Mouse (Mus musculus): Measurements from ENCODE around the gene Pcgf5. TPM values are rescaled to one million over a fixed set of nuclear protein-coding genes. Genes with fewer than 3 reads are reported as not detected.

Gene Pcgf5
- polyA plus RNA-seq (2016; fragmentation: Nextera tagmentation; extraction: Ambion mirVana), result 8.4 and 8.8 TPM in 2 replicates

DNA sequence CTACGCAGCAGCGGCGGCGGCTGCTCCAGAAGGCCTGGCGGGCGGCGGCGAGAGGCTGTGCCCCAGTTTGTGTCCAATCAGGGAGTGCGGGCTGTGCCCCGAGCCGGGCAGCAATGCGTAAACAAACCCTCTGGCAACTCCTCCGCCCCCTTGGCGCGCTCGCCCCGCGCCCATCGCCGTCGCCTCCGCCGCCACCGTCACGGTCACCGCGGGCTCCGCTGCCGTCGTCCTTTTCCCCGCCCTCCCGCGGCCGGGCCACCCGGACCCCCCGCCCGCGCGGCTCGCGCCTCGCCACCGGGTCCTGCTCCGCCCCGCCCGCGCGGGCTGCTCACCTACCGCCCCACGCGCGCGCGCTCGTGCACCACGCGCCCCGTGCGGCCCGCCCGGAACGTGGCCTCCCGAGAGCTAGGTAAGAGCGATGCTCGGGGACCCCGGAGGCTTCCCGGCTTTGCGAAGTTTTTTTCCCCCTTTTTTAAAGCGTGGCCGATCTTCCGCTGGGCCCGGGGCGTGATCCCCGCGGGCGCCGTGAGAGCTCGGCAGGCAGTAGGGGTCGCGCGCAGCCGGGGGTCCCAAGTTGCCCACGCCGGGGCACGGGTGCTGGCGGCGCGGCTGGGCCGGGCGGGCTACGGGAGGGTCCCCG lies at the start of gene Pcgf5:
Gene Pcgf5, plus strand, starts transcription at position 149 of the 640 bp plus-strand sequence.
- Histone ChIP-seq H3K9ac (peak within 1 kb of the TSS; percentile 57), H3K27me3 (replicated peaks) (peaks cover 54% of the 10 kb centered on the region), H3K4me2 (replicated peaks) (peak within 1 kb of the TSS; percentile 100), H3K4me1 (peaks cover 5% of the 10 kb centered on the region; the same call in 1 of the 2 replicates), H3K27ac (no peak within 1 kb of the TSS), H3K36me3 (no peaks in the 10 kb centered on the region), H3K9me3 (no peaks in the 10 kb centered on the region), H3K4me3 (peak within 1 kb of the TSS; percentile 78)
- peak; percentile 78 for ATAC-seq (ENCODE audit: low FRiP score, low read depth)
- WGBS, result 1% methylated on average over 90 of the region's 92 CpGs

GRCm38 (mm10) chr19:36305542-36305941 lies 42.6 kb upstream of the Pcgf5 start:
- H3K27me3 ChIP-seq (replicated peaks), result no peaks in the 10 kb centered on the region
- H3K9ac ChIP-seq, result no peak overlapping the region
- H3K4me1 ChIP-seq, result no peaks in the 10 kb centered on the region
- H3K4me2 ChIP-seq (replicated peaks), result no peak overlapping the region
- ATAC-seq (ENCODE audit: low FRiP score, low read depth), result no peak
- no peak overlapping the region for H3K27ac ChIP-seq
- 73% methylated on average over 5 of the region's 5 CpGs for WGBS
- no peak overlapping the region for H3K4me3 ChIP-seq
- H3K9me3 ChIP-seq, result no peaks in the 10 kb centered on the region
- no peaks in the 10 kb centered on the region for H3K36me3 ChIP-seq

GRCm38 (mm10) chr19:36314010-36314409 lies 34.1 kb upstream of the Pcgf5 start:
- no peak overlapping the region for H3K9ac ChIP-seq
- WGBS, result 88% methylated on average over 5 of the region's 5 CpGs
- no peak overlapping the region for H3K4me2 ChIP-seq (replicated peaks)
- no peaks in the 10 kb centered on the region for H3K4me1 ChIP-seq
- no peaks in the 10 kb centered on the region for H3K36me3 ChIP-seq
- H3K4me3 ChIP-seq, result no peak overlapping the region
- no peaks in the 10 kb centered on the region for H3K9me3 ChIP-seq
- H3K27ac ChIP-seq, result no peak overlapping the region
- ATAC-seq (ENCODE audit: low FRiP score, low read depth), result no peak
- H3K27me3 ChIP-seq (replicated peaks), result no peaks in the 10 kb centered on the region

DNA sequence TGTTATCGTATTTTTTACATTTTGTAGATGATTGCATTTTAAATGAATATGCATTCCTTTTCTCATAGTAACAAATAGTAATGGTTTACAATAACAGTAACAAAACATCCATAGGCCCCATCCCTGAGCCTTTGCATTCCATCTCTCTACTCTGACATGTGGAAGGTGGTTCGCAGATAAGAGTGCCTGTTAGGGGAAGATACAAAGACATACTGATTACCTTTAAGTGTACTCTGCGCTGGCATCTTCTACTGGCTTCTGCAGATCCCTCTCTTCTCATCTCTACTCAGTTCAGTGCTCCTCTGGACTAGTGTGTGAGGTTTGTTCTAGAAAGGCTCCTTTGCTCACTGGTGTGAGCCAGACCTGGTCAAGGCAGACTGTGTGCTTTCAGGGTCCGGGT lies 28.4 kb upstream of the Pcgf5 start:
- ATAC-seq (ENCODE audit: low FRiP score, low read depth), result no peak
- H3K9me3 ChIP-seq, result no peaks in the 10 kb centered on the region
- H3K4me2 ChIP-seq (replicated peaks), result no peak overlapping the region
- no peaks in the 10 kb centered on the region for H3K27me3 ChIP-seq (replicated peaks)
- no peaks in the 10 kb centered on the region for H3K4me1 ChIP-seq
- H3K4me3 ChIP-seq, result no peak overlapping the region
- H3K27ac ChIP-seq, result no peak overlapping the region
- WGBS, result 95% methylated on average over 4 of the region's 4 CpGs
- H3K36me3 ChIP-seq, result no peaks in the 10 kb centered on the region
- no peak overlapping the region for H3K9ac ChIP-seq

GRCm38 (mm10) chr19:36321066-36321465 lies 27.0 kb upstream of the Pcgf5 start:
- Histone ChIP-seq H3K9ac (no peak overlapping the region), H3K4me1 (no peaks in the 10 kb centered on the region), H3K4me3 (no peak overlapping the region), H3K4me2 (replicated peaks) (no peak overlapping the region), H3K36me3 (no peaks in the 10 kb centered on the region), H3K27ac (no peak overlapping the region), H3K27me3 (replicated peaks) (no peaks in the 10 kb centered on the region), H3K9me3 (no peaks in the 10 kb centered on the region)
- WGBS, result 98% methylated on average over 3 of the region's 3 CpGs
- ATAC-seq (ENCODE audit: low FRiP score, low read depth), result no peak

DNA sequence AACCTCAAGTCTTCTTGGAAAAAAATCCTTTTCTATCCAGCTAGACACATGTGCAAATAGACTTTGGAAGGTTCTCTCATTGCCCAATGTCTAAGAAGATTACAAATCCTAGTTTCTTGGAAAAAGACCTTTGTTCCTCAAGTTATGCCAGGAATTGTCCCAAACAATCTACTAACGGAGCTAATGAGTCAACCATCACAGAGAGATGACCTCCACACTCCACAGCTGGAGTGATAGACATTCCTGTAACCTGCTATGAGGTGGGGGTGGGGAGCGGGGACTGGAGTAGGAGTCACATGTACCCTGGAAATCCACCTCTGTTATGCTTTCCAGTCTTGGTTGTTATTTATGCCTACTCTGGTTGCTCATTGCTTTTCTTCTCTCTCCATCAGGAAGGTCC lies 24.8 kb upstream of the Pcgf5 start:
- H3K27me3 ChIP-seq (replicated peaks), result no peaks in the 10 kb centered on the region
- no peak overlapping the region for H3K9ac ChIP-seq
- H3K36me3 ChIP-seq, result no peaks in the 10 kb centered on the region
- no peak for ATAC-seq (ENCODE audit: low FRiP score, low read depth)
- no peaks in the 10 kb centered on the region for H3K9me3 ChIP-seq
- H3K27ac ChIP-seq, result no peak overlapping the region
- 73% methylated on average over 2 of the region's 2 CpGs for WGBS
- no peaks in the 10 kb centered on the region for H3K4me1 ChIP-seq
- H3K4me3 ChIP-seq, result no peak overlapping the region
- H3K4me2 ChIP-seq (replicated peaks), result no peak overlapping the region

DNA sequence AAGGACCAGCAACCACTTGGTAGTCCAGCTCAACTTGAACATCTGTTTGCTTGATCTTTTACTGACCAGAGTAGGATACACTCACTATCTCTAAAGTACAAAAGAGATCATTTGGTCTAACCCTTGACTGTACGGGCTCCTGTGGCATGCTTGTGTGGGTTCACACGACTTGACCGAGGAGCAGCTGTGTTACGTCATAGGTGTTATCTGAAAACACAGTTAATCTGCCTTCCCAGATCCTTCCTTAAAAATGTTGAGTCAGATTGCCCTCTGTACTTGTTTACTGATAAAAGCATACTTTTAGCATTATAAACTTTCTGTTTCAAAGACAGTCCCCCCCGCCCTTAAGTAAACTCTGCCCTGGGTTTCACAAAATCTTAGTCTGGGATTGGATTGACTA lies 19.4 kb upstream of the Pcgf5 start:
- no peak overlapping the region for H3K27ac ChIP-seq
- 94% methylated on average over 5 of the region's 5 CpGs for WGBS
- no peaks in the 10 kb centered on the region for H3K36me3 ChIP-seq
- H3K9ac ChIP-seq, result no peak overlapping the region
- no peak for ATAC-seq (ENCODE audit: low FRiP score, low read depth)
- no peak overlapping the region for H3K4me3 ChIP-seq
- H3K4me2 ChIP-seq (replicated peaks), result no peak overlapping the region
- H3K4me1 ChIP-seq, result no peaks in the 10 kb centered on the region
- H3K27me3 ChIP-seq (replicated peaks), result no peaks in the 10 kb centered on the region
- no peaks in the 10 kb centered on the region for H3K9me3 ChIP-seq

- Histone ChIP-seq H3K4me3 (no peak overlapping the region), H3K9me3 (no peaks in the 10 kb centered on the region), H3K27me3 (replicated peaks) (peaks cover 54% of the 10 kb centered on the region), H3K9ac (no peak overlapping the region), H3K27ac (no peak overlapping the region), H3K4me1 (peaks cover 5% of the 10 kb centered on the region; the same call in 1 of the 2 replicates), H3K36me3 (no peaks in the 10 kb centered on the region), H3K4me2 (replicated peaks) (peak overlapping the region; percentile 100)
- 22% methylated on average over 6 of the region's 6 CpGs for WGBS
- no peak for ATAC-seq (ENCODE audit: low FRiP score, low read depth)
These were observed 733 bp upstream of the Pcgf5 start for GRCm38 (mm10) chr19:36347376-36347775.

DNA sequence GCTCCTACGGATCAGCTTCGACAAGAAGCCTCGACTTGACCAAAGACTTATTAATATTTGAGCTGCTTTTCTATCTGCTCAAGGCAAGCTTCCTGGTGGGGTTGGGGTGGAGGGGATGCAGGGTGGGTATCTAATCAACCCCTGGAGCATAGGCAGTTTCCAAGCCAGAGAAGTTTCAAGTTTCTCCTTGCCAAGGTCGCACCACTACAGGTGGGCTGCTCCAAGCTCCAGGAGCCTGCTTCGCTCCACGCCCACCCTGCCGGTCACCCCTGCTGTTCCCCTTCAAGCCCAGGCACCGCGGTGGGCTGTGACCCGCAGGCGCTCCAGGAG lies 313 bp upstream of the Pcgf5 start:
- WGBS, result under 1% methylated on average over 11 of the region's 11 CpGs
- H3K4me2 ChIP-seq (replicated peaks), result peak overlapping the region; percentile 100
- peaks cover 5% of the 10 kb centered on the region; the same call in 1 of the 2 replicates for H3K4me1 ChIP-seq
- no peak for ATAC-seq (ENCODE audit: low FRiP score, low read depth)
- H3K27ac ChIP-seq, result no peak overlapping the region
- peak overlapping the region; percentile 57; the same call in 1 of the 2 replicates for H3K9ac ChIP-seq
- H3K9me3 ChIP-seq, result no peaks in the 10 kb centered on the region
- peaks cover 54% of the 10 kb centered on the region for H3K27me3 ChIP-seq (replicated peaks)
- no peaks in the 10 kb centered on the region for H3K36me3 ChIP-seq
- H3K4me3 ChIP-seq, result peak overlapping the region; percentile 78

GRCm38 (mm10) chr19:36348801-36349486 lies 835 bp downstream of the Pcgf5 start:
- H3K4me2 ChIP-seq (replicated peaks), result peak overlapping the region; percentile 100
- H3K36me3 ChIP-seq, result no peaks in the 10 kb centered on the region
- H3K27ac ChIP-seq, result no peak overlapping the region
- peaks cover 54% of the 10 kb centered on the region for H3K27me3 ChIP-seq (replicated peaks)
- peaks cover 5% of the 10 kb centered on the region; the same call in 1 of the 2 replicates for H3K4me1 ChIP-seq
- peak; percentile 77 for ATAC-seq (ENCODE audit: low FRiP score, low read depth)
- WGBS, result under 1% methylated on average over 85 of the region's 85 CpGs
- H3K4me3 ChIP-seq, result peak overlapping the region; percentile 78
- peak overlapping the region; percentile 57 for H3K9ac ChIP-seq
- H3K9me3 ChIP-seq, result no peaks in the 10 kb centered on the region

GRCm38 (mm10) chr19:36349487-36349955 lies 1.4 kb downstream of the Pcgf5 start:
- Histone ChIP-seq H3K27me3 (replicated peaks) (peaks cover 54% of the 10 kb centered on the region), H3K27ac (no peak overlapping the region), H3K36me3 (no peaks in the 10 kb centered on the region), H3K4me2 (replicated peaks) (peak overlapping the region; percentile 100), H3K4me1 (peaks cover 5% of the 10 kb centered on the region; the same call in 1 of the 2 replicates), H3K4me3 (peak overlapping the region; percentile 78), H3K9ac (0 out of 2 replicates have a peak overlapping the region, but pooled peaks have one; percentile 57), H3K9me3 (no peaks in the 10 kb centered on the region)
- 3% methylated on average over 15 of the region's 15 CpGs for WGBS
- ATAC-seq (ENCODE audit: low FRiP score, low read depth), result no peak

- Histone ChIP-seq H3K4me1 (peaks cover 5% of the 10 kb centered on the region; the same call in 1 of the 2 replicates), H3K9ac (no peak overlapping the region), H3K36me3 (no peaks in the 10 kb centered on the region), H3K4me2 (replicated peaks) (no peak overlapping the region), H3K27me3 (replicated peaks) (peaks cover 54% of the 10 kb centered on the region), H3K9me3 (no peaks in the 10 kb centered on the region), H3K27ac (no peak overlapping the region), H3K4me3 (no peak overlapping the region)
- no peak for ATAC-seq (ENCODE audit: low FRiP score, low read depth)
- WGBS, result 84% methylated on average over 11 of the region's 11 CpGs
These were observed 2.1 kb downstream of the Pcgf5 start for GRCm38 (mm10) chr19:36350181-36350580.
